Mouse (Mus musculus): ENCODE results near the gene 1700016C15Rik.

The 1700016C15Rik gene

DNA sequence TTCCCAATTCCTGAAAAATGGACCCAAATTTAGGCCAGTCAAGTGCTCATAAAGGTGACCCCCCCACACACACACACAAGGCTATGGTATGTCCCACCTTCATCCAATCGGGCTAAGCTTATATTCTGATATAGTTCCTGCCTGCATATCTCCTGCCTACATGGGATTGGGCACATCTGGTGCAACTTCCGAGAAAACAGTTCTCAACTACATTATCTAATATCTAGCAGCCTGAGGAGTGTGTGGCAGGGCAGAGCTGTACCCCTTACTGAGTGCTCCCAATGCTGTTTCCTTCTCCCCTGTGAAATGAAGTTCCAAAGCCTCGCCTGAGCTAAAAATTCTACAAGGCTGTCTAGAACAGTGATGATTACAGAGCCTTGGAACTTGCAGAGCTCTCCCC is 13.2 kb upstream of the 1700016C15Rik start:
- in situ Hi-C loops (cut with MboI, MseI): no loop called here

DNA sequence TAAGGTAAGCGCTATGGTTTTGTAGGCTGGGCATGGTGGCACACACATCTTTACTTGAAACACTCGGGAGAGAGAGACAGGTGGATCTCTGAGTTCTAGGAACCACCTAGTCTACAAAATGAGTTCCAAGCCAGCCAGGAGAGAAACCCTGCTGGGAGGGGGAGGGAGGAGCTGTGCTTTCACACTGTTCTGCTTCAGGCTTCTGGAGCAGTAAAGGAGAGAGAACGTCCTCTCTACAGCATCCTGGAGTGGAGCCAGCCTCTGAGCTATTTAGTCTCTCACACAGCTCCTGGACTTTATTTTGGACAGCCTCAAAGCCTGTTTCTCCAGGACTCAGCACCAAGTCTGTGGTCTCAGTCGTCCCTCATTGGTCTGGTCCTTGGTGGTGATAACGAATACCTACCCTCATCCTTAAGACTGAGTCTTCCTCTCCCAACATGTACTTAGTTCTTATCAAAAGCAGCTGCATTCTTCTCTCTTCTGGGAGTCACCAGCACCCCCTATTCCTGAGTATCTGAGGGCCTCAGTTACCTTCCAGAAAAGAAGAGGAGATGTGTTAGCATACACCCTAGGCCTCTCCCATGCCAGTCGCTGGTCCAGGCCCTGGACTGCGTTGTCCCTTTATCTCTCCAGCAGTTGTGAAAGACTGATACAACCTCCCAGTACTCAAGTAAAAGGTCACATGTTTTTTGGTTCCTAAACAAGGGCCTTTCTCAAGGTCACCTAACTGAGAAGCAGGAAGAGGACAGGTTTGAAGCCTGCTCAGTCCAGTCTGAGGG is 12.4 kb upstream of the 1700016C15Rik start:
- in situ Hi-C loops (cut with MboI, MseI): no loop called here

DNA sequence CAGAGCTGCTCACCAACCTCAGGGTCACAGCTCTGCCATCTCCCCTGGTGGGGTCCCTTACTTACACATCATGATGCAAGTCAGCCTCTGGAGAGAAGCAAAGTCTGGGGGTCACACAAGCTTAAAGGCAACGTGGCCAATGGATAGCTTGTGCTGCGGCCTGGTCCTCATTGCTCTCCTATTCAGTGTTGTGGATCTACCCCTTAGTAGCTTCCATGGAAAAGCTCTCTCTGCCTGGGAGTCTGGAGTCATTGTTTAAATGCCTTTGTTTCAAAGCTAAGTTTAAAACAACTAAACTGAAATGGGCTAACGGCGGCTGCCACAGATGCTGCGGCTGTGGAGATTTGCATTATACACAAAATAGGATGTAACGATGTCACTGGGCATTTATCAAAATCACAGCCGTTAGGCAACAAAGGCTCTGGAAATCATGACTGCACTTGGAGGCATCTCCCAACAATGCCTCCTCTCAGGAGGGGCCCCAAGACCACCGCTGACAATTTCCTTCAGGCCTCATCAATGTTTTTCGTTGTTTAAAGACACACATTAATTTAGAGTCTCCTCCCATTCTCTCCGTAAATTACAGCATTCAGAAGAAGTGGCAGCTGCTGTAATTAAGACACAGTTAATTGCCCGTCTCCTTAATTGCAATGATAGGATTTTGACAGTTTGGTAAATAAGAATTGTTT is 11.1 kb upstream of the 1700016C15Rik start:
- in situ Hi-C loops (cut with MboI, MseI): no loop called here

DNA sequence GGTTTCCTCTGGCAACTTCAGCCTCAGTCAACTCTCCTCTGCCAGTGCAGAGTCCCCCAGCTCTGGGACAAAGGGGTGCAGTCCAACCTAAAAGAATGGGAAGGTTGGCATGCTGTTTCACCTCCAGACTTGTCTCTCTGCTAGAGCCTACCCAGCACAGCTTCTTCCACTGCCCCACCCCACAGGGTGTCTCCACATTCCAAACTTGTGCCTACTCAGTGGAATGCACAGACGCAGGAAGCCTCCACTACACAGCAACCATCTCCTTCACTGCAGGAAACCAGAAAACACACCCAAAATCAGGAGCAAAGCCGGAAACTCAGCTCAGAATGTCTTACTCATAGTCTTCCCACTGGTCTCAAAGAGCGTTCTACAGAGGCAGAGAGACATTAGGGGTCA is 10.6 kb upstream of the 1700016C15Rik start:
- in situ Hi-C loops (cut with MboI, MseI): no loop called here

DNA sequence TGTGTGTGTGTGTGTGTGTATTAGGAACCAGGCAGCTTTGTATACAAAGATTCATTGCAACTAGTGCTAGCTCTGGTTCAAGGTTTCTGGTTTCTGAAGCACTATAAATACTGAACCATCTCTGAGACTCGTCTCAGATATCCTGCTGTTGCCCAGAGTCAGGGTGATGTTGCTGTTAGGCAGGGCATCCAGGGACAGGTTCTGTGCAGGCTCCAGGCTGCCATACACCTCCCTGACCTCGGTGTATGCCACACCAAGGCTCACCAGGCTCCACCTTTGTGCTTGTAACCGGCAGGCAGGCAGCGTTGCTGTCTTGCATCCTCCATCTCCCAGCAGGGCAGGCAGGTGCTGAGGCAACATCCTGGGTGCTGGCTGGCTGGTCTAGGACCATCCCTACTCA is 5.8 kb upstream of the 1700016C15Rik start:
- in situ Hi-C loops (cut with MboI, MseI): loop anchor here (10.0 kb wide), 1 partner anchor 1929 kb away; no protein-coding TSS in a partner anchor

DNA sequence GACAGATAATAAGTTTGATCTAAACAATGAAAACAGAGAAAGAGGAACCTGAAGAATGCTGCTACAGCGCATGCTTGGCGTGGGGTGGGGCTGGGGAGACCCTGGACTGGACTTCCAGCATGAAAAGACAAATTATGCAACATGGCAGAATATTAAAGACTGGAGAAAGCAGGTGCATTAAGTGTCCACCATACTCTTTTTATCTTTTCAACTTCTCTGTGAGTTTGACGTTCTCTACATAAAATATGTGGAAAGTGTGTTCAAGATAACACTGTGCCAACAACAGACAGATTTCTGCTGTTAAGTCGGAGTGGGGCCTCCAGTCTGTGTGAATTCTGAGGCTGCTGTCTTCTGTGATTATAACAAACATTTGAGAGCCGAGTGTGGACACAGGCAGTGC is 2.7 kb upstream of the 1700016C15Rik start:
- in situ Hi-C loops (cut with MboI, MseI): loop anchor here (10.0 kb wide), 1 partner anchor 1932 kb away; no protein-coding TSS in a partner anchor

DNA sequence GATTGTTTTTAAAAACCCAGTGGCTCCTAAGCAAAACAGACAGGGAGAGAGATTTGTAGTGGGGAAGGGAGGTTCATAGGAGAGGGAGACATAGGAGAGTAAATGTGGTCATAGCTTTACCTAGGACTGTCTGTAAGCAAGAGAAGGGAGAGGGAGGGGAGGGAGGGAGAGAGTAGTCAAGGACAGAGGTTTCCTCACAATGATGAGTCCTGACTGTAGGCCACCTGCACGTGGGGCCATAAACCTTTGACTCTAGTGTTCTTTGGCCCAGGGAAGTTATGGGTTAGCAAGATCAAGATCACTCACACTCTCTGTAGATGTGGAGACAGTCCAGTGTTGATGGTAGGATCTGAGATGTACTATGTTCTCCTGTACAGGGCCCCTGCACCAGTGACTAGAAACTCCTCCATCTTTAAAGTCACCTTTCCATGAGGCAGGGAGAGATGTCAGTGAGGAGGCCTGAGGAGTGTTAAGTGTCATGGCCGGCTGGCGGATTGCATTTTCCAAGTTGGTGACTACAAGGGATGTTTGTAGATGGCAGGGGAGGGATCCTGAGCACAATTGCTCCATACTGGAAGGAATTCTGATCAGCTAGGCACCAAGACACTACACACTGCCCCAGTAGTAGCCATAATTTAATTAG is 1.6 kb upstream of the 1700016C15Rik start:
- in situ Hi-C loops (cut with MboI, MseI): loop anchor here (10.0 kb wide), 1 partner anchor 1933 kb away; no protein-coding TSS in a partner anchor

DNA sequence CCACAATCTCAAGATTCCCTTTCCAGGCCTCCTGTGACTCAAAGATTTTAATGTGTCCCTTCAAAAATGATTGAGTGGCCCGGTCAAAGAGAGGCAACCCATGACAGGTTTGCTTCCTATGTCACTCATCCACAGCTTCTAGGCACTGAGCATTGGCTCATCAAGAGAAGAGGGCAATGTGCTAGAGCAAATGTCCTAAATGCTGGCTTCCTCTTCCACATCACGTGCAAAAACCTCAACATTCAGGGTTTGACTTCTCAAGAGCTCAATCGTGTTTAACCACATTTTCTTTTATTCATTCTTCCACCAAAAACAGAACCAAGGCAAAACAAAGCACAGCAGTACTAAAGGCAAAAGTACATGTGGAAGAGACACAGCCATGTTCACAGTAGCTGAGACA is 2.4 kb downstream of the 1700016C15Rik start:
- in situ Hi-C loops (cut with MboI, MseI): no loop called here

DNA sequence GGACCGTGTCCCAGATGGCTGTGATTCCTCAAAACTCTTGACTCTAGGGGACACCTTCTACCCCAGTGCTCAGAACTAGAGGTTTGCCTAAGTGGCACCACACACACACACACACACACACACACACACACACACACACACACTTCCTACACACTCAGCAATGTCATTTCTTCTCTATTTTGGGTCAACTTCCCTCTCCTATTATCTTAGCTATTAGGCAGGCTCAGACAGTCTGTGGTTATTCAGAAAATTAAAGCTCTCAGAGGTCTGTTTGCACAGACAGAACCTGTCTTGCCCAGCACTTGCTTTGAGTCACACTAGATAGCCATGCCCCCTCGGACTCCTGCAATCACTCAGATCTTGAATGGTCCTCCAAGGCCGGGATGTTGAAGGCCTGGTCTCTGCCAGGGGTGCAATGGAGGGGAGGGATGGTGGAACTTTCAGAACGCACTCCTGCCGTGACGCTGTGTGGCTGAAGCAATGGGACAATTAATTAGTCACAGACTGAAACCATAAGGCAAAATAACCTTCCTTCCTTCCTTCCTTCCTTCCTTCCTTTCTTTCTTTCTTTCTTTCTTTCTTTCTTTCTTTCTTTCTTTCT is 8.0 kb downstream of the 1700016C15Rik start:
- in situ Hi-C loops (cut with MboI, MseI): no loop called here

DNA sequence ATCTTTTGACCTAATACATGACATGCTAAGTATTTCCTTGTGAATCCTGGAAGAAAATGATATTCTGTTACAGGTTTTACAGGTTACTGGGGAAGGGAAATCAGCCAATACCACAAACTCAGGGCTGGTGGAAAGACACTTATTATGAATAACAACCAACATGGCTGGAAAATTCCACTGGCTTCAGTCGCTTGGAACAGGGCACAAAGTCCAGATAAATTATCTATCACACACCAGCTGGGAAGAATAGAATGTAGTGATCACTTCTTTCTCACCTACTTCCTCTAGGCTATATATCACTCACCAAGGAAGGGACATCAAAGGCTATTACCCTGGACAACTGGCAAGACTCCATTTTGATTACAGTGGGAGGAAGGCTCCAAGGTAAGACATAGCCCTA is 11.1 kb downstream of the 1700016C15Rik start:
- in situ Hi-C loops (cut with MboI, MseI): no loop called here

DNA sequence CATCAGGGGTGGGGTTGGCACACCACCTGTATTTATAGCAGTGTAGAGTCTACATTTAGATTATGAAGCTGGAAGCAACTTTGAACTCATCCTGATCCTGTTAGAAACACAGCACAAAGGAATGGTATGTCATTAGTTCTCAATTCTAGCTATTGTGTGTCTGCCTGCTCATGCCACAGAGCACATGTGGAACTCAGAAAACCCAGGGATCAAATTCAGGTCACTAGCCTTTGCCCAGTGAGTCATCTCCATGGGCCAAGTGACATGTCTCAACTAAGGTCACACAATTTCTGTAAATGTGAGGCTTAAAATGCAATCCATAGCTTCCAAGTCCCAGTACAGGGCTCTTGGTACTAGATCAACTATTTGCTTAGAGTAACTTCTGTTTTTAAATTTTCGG is 12.5 kb downstream of the 1700016C15Rik start:
- in situ Hi-C loops (cut with MboI, MseI): no loop called here

DNA sequence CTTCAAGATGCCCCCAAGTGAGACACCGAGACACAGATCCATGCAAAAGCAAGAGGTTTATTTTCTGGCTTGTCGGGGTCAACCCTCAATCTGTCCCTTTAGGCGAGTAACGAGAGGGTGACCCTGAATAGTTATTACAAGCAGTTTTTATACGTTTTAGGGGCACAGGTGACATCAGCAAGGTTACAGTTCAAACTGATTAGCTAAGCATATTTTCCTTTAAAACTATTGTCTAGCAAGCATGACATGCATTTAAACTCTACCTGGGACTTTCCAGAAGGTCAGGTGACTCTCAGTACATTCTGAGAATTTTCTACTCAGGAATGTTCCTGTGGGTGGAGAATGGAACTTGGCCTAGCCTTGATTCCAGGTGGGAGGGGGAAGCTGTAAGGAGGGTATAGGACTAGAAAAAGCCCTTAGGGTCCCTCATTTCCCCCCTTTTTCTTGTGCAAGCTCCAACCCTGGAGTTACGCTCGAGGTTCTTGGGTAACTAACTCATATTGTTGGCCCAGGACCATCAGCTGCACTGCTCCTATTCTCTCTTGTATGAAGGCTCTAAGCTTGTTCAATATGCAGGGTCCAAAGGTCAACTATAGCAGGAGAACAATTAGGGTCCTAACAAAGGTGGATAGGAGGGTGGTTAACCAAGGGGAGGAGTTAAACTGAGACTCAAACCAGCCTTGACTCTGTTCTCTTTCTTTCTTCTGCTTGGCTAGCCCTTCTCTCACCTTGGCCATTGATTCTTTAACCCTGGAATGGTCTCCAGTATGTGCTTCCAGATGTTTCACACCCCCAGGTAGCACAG is 15.1 kb downstream of the 1700016C15Rik start:
- in situ Hi-C loops (cut with MboI, MseI): no loop called here

DNA sequence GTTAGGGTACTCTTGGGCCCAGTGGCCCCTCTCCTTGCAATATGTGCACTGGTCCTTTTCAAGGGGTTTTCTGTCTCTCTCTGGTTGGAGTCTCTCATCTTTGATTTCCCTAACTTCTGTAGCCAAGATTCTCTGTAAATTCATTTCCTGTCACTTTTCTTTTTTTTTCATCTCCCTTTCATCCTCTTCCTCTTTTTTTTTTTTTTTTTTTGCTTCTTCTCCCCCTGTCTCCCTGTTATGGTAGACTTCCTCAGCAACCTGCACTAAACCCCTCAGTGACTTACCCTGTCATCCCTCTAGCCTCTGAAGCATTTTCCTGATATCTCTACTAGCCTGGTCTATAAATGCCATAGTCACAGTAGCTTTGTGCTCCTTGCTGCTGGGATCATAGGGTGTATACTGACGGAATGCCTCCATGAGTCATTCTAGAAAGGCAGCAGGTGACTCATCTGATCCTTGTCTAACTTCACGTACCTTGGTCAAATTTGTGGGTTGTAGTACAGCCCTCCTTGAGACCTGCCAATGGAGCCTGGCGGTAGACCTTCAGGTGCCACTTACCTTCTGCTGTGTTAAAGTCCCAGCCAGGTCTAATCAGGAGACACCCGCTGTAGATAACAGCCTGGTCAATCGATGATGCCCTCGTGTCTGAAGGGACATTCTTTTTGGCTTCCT is 18.4 kb downstream of the 1700016C15Rik start:
- in situ Hi-C loops (cut with MboI, MseI): no loop called here

DNA sequence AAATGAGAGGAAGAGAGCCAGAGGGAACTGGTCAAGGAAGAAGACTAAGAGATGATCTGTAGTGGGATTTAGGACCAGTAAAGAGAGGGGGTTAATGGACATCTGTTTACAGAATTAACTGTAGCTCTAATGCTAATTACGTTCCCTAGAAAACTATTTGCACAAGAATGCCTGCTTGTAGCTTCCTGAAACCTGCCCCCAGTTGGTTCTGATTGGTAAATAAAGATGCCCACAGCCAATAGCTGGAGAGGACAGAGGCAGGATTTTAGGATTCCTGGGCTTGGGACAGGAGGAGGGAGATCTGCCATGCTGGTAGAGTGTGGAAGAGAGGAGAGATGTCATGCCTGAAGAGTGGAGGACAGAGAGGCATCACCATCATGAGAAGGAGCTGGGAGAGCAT is 23.9 kb downstream of the 1700016C15Rik start:
- in situ Hi-C loops (cut with MboI, MseI): no loop called here

DNA sequence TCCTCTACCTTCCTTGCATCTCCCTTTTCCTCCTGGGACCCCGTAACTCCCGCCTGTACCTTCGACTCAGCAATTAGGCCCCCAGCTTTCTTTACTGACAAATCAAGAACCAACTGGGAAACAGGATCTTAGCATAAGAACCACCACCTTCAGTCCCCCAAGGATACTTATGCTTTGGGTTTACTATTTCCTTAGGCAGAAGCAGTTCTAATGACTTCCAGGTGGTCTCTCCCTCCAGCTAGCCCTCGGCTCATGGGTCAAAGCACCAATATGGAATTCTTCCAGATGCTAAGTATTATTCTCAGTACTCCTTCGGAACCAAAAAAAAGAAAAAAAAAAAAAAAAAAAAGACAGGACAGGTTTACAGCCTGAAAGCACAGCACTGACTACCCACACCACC is 27.6 kb downstream of the 1700016C15Rik start:
- in situ Hi-C loops (cut with MboI, MseI): no loop called here

DNA sequence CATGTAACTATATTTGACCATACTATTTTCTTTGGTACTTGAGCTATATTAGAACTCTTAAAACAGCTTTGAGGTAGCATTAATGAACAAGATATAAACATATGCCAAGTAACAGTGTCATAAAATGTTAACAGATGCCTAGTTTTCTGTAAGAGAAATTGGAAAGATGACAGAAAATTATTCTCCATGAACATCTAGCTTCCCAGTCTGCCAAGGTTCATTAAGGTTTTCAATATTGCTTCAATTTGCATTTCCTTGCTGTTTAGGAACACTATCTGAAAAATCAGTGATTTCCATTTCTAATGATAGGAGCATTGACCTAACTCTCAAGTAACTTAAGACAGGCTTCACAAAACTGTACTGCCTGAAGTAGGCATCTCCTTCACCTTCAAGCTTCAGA is 39.3 kb downstream of the 1700016C15Rik start:
- in situ Hi-C loops (cut with MboI, MseI): no loop called here

DNA sequence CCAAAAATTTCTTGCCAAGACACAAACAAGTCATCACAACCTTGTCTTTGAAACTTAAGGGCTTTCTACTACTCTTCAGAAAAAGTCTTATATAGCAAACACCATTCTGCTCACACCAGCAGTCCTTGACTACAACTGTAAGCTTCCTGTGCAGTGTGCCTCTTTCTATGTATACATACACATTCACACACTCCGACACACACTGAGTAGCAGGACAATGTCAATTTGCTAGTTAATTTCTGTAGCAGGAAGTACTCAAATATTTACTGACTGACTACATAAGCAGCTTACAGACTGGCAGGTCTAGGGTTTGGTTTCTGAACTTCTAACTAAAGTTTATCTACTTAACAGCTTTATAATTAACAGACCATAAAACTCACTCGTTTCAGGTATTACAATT is 47.8 kb downstream of the 1700016C15Rik start:
- in situ Hi-C loops (cut with MboI, MseI): loop anchor here (25.0 kb wide), 1 partner anchor 1890 kb away; the partner anchor contains the start of gene Exo1

DNA sequence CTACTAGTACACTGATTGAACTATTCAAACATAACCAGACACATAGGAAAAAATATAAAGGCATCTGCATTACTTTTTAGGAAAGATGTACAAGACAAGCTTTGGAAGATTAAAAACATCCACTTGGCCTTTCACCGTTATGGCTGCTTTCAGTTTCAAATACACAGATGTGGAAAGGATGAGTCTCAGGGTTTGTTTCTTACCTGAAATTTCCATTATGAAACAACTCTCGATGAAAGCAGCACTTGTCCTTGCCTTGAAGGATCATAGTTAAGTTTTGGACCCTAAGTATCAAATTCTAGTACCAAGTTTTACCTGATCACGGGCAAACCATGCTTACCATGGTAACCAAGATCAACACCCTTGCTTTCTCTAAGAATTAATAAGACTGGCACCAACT is 63.2 kb downstream of the 1700016C15Rik start:
- in situ Hi-C loops (cut with MboI, MseI): loop anchor here (25.0 kb wide), 1 partner anchor 1906 kb away; the partner anchor contains the start of gene Exo1

DNA sequence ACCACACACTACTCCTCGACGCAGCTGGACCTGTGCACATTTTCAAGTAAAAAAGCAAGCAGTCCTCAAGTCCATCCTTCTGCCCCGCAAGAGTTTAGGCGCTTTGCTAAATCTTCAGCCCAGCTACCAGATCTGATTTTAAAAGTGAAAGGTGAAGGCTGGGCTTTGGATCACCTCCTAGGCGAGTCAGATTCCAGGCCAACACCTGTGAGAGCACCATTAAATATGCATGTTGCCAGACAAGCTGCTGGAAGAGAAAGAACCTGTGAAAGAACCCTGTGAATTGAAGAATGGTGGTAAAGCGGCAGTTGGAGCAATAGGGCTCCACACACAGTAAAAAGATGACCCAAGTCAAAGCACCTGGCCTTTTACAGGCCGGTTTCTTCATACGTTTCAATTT is 65.3 kb downstream of the 1700016C15Rik start:
- in situ Hi-C loops (cut with MboI, MseI): loop anchor here (5.0 to 25.0 kb wide), 3 partner anchors 182 to 1908 kb away; partner anchors contain the start of genes Desi2 and Exo1

DNA sequence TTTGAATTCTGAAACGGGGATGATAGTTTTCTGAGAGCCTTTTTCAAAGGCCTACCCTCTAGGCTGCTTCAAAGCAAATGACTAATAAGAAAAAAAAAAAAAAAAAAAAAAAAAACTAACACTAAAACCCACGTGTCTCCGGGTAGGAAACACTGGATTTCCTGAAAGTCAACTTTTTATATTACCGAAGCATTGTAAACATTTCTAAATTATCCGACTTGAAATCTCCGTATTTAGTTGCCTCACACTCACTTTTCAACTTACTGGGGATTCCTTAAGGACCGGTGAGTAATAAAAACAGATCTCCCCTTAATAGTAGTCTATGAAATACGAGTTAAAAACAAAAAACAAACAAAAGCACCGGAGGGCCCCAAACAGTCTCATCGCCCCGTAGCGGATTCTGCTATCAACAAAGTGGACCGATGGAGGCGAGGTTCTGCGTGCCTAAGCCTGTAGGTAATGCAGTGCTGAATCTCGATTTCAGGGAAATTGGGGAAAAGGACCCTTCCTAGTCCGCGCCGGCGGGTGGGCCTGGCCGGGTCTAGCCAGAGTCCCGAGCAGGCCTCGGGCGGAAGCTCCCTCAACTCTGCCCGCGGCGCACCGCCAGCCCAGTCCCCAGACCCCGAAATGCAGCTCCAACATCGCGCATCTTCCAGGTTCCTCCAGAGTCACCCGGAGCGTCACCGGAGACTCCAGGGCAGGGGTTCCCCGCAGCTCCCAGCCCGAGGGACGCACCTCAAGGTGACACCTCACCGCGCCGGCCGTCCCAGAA is 66.0 kb downstream of the 1700016C15Rik start:
- in situ Hi-C loops (cut with MboI, MseI): loop anchor here (5.0 to 25.0 kb wide), 3 partner anchors 182 to 1908 kb away; partner anchors contain the start of genes Desi2 and Exo1
